Mouse (Mus musculus) liver, adult 2 months (tissue): Measurements from ENCODE around the gene Fam117b.

Source experiments
- CTCF ChIP-seq: fragments of 200-500 bp; IDR thresholded peaks from 2 replicates; pipeline ENCODE4 v1.5.1; 2011; ENCODE audit warnings: low read depth, low read length, control low read depth
- POLR2A ChIP-seq: fragments of 200-500 bp; IDR thresholded peaks from 2 replicates; pipeline ENCODE4 v1.6.1; 2011; ENCODE audit warnings: low read length, control low read depth; ENCODE audit not compliant: insufficient read depth; ENCODE audit errors: extremely low read depth

DNA sequence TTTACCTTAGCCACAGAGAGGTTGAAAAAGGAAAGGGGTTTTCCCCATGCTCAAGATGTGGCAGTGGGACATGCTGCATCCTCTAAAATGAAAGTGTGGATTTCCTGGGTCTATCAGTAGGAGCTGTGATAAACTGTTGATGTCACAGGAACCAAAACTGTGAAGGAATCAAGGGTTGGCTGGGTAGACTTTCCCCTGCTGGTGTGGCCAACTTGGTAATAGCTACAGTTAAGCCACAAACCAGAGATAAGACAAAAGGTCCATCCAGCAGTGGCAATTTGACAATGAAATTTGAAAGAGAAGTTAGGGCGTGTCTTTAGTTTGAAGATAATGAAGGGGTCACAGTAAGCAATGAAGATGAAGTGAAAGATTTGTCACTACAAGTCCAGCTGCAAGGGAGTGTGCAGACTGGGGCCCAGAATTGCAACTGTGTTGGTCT lies 104.2 kb downstream of the Fam117b start:
- TF ChIP-seq CTCF = no peak
- no peak for TF ChIP-seq POLR2A
